Mouse (Mus musculus) kidney, embryonic 14.5 days (tissue): Measurements from ENCODE around the gene Hmcn1. TPM values are rescaled to one million over a fixed set of nuclear protein-coding genes. Genes with fewer than 3 reads are reported as not detected.

ENCODE experiments used
- ATAC-seq: fragments of 200-750 bp; cut with Nextera tagmentation; 2 replicates; pipeline ENCODE4 v1.8.0; 2017; ENCODE audit warnings: moderate number of reproducible peaks, mild to moderate bottlenecking, moderate TSS enrichment, moderate library complexity; ENCODE audit not compliant: low FRiP score, low TSS enrichment
- H3K27ac ChIP-seq: fragments of 300-500 bp; sonication (generic); 2 replicates; pipeline ENCODE4 v1.5.1; 2014; ENCODE audit warnings: low read depth, mild to moderate bottlenecking, low read length, moderate library complexity, mixed read lengths
- H3K27me3 ChIP-seq: fragments of 300-500 bp; sonication (generic); 2 replicates; pipeline ENCODE4 v1.6.1; 2014; ENCODE audit warnings: mild to moderate bottlenecking, low read length; ENCODE audit not compliant: control insufficient read depth, insufficient read depth
- H3K36me3 ChIP-seq: fragments of 300-500 bp; sonication (generic); 2 replicates; pipeline ENCODE4 v1.6.1; 2014; ENCODE audit warnings: low read length, mixed read lengths; ENCODE audit not compliant: control insufficient read depth, insufficient read depth
- H3K4me1 ChIP-seq: fragments of 300-500 bp; sonication (generic); 2 replicates; pipeline ENCODE4 v1.6.1; 2014; ENCODE audit warnings: low read length, mixed read lengths; ENCODE audit not compliant: control insufficient read depth, insufficient read depth
- H3K4me2 ChIP-seq: fragments of 300-500 bp; sonication (generic); replicated peaks from 2 replicates; pipeline ENCODE4 v1.6.1; 2014; ENCODE audit warnings: low read depth, mild to moderate bottlenecking, low read length
- H3K4me3 ChIP-seq: fragments of 300-500 bp; sonication (generic); 2 replicates; pipeline ENCODE4 v1.5.1; 2014; ENCODE audit warnings: mild to moderate bottlenecking, low read length
- H3K9ac ChIP-seq: fragments of 300-500 bp; sonication (generic); 2 replicates; pipeline ENCODE4 v1.6.1; 2014; ENCODE audit warnings: low read depth, mild to moderate bottlenecking, low read length, moderate library complexity
- H3K9me3 ChIP-seq: fragments of 300-500 bp; sonication (generic); 2 replicates; pipeline ENCODE4 v1.6.1; 2016; ENCODE audit warnings: low read length; ENCODE audit not compliant: control insufficient read depth
- WGBS: fragments of 180-500 bp; shearing (Covaris S2); extraction: QIAGEN DNeasy Blood & Tissue Kit; methylation state at CpG from one replicate; pipeline ENCODE4 v1.1.7; 2014; 5-methylcytosine and 5-hydroxymethylcytosine counted together
- polyA plus RNA-seq: library from polyadenylated mRNA; unstranded; fragments of >200 nt; fragmentation: Nextera tagmentation; extraction: Ambion mirVana; gene quantifications from 2 replicates; pipeline ENCODE4 v1.2.1, GENCODE M21; 2014

Gene Hmcn1
- polyA plus RNA-seq, 1 experiment from 2014 or later: 34.0 TPM

- 86% methylated on average over 5 of the region's 5 CpGs for WGBS
- Histone ChIP-seq H3K4me1 (peaks cover 3% of the 10 kb centered on the region; the same call in 1 of the 2 replicates), H3K4me2 (no peak overlapping the region), H3K4me3 (no peak overlapping the region), H3K9me3 (no peaks in the 10 kb centered on the region), H3K27ac (no peak overlapping the region; the same call in 1 of the 2 replicates), H3K36me3 (no peaks in the 10 kb centered on the region), H3K27me3 (no peaks in the 10 kb centered on the region), H3K9ac (no peak overlapping the region)
- ATAC-seq: no peak
Measured at GRCm38 (mm10) chr1:150874025-150874424, 119.2 kb downstream of the Hmcn1 start.

- Histone ChIP-seq H3K4me3 (no peak overlapping the region), H3K4me1 (peaks cover 3% of the 10 kb centered on the region; the same call in 1 of the 2 replicates), H3K27me3 (no peaks in the 10 kb centered on the region), H3K4me2 (no peak overlapping the region), H3K9me3 (no peaks in the 10 kb centered on the region), H3K27ac (peak overlapping the region; percentile 1; the same call in 1 of the 2 replicates), H3K9ac (no peak overlapping the region), H3K36me3 (no peaks in the 10 kb centered on the region)
- peak; percentile 64; the same call in 1 of the 2 replicates for ATAC-seq
- WGBS: 39% methylated on average over 6 of the region's 6 CpGs
Measured at GRCm38 (mm10) chr1:150873231-150873630, 120.0 kb downstream of the Hmcn1 start.

GRCm38 (mm10) chr1:150872105-150872504 lies 121.1 kb downstream of the Hmcn1 start:
- H3K9ac ChIP-seq: no peak overlapping the region
- WGBS: 69% methylated on average over 3 of the region's 3 CpGs
- H3K9me3 ChIP-seq: no peaks in the 10 kb centered on the region
- H3K36me3 ChIP-seq: no peaks in the 10 kb centered on the region
- H3K27ac ChIP-seq: no peak overlapping the region
- no peak overlapping the region for H3K4me3 ChIP-seq
- H3K4me2 ChIP-seq: no peak overlapping the region
- H3K4me1 ChIP-seq: peaks cover 3% of the 10 kb centered on the region; the same call in 1 of the 2 replicates
- H3K27me3 ChIP-seq: no peaks in the 10 kb centered on the region
- ATAC-seq: no peak

GRCm38 (mm10) chr1:150869189-150869588 lies 124.0 kb downstream of the Hmcn1 start:
- H3K27me3 ChIP-seq: no peaks in the 10 kb centered on the region
- H3K4me2 ChIP-seq: no peak overlapping the region
- no peak overlapping the region for H3K4me3 ChIP-seq
- no peaks in the 10 kb centered on the region for H3K36me3 ChIP-seq
- no peak overlapping the region for H3K9ac ChIP-seq
- peaks cover 6% of the 10 kb centered on the region; the same call in 1 of the 2 replicates for H3K4me1 ChIP-seq
- no peak overlapping the region for H3K27ac ChIP-seq
- no peaks in the 10 kb centered on the region for H3K9me3 ChIP-seq
- ATAC-seq: no peak

GRCm38 (mm10) chr1:150866615-150867014 lies 126.6 kb downstream of the Hmcn1 start:
- H3K4me3 ChIP-seq: no peak overlapping the region
- WGBS: 72% methylated on average over 5 of the region's 5 CpGs
- no peaks in the 10 kb centered on the region for H3K36me3 ChIP-seq
- 0 out of 2 replicates have a peak, but pooled peaks cover 4% of the 10 kb centered on the region for H3K4me1 ChIP-seq
- no peaks in the 10 kb centered on the region for H3K27me3 ChIP-seq
- no peak for ATAC-seq
- H3K27ac ChIP-seq: no peak overlapping the region
- no peak overlapping the region for H3K9ac ChIP-seq
- H3K4me2 ChIP-seq: no peak overlapping the region
- H3K9me3 ChIP-seq: no peaks in the 10 kb centered on the region

GRCm38 (mm10) chr1:150857779-150858178 lies 135.5 kb downstream of the Hmcn1 start:
- no peak for ATAC-seq
- Histone ChIP-seq H3K9me3 (no peaks in the 10 kb centered on the region), H3K4me2 (no peak overlapping the region), H3K4me1 (no peaks in the 10 kb centered on the region), H3K9ac (no peak overlapping the region), H3K27ac (no peak overlapping the region), H3K27me3 (no peaks in the 10 kb centered on the region), H3K36me3 (no peaks in the 10 kb centered on the region; the same call in 1 of the 2 replicates), H3K4me3 (no peak overlapping the region)
- 95% methylated on average over 2 of the region's 2 CpGs for WGBS

- Histone ChIP-seq H3K9ac (no peak overlapping the region), H3K36me3 (no peaks in the 10 kb centered on the region), H3K4me1 (0 out of 2 replicates have a peak, but pooled peaks cover 5% of the 10 kb centered on the region), H3K27me3 (no peaks in the 10 kb centered on the region), H3K27ac (no peak overlapping the region), H3K4me3 (no peak overlapping the region), H3K4me2 (no peak overlapping the region), H3K9me3 (no peaks in the 10 kb centered on the region)
- ATAC-seq: no peak
- WGBS: 89% methylated on average over 6 of the region's 6 CpGs
Measured at GRCm38 (mm10) chr1:150833448-150833847, 159.8 kb downstream of the Hmcn1 start.

GRCm38 (mm10) chr1:150829851-150830250 lies 163.4 kb downstream of the Hmcn1 start:
- WGBS: 69% methylated on average over 7 of the region's 7 CpGs
- Histone ChIP-seq H3K36me3 (no peaks in the 10 kb centered on the region), H3K4me2 (no peak overlapping the region), H3K27ac (no peak overlapping the region), H3K27me3 (no peaks in the 10 kb centered on the region), H3K9ac (no peak overlapping the region), H3K9me3 (no peaks in the 10 kb centered on the region), H3K4me3 (no peak overlapping the region), H3K4me1 (0 out of 2 replicates have a peak, but pooled peaks cover 5% of the 10 kb centered on the region)
- no peak for ATAC-seq

GRCm38 (mm10) chr1:150827169-150827568 lies 166.1 kb downstream of the Hmcn1 start:
- H3K9ac ChIP-seq: no peak overlapping the region
- H3K4me2 ChIP-seq: no peak overlapping the region
- no peaks in the 10 kb centered on the region for H3K27me3 ChIP-seq
- no peak overlapping the region for H3K27ac ChIP-seq
- H3K36me3 ChIP-seq: no peaks in the 10 kb centered on the region
- H3K4me3 ChIP-seq: no peak overlapping the region
- 0 out of 2 replicates have a peak, but pooled peaks cover 1% of the 10 kb centered on the region for H3K4me1 ChIP-seq
- no peaks in the 10 kb centered on the region for H3K9me3 ChIP-seq
- no peak for ATAC-seq
- 52% methylated on average over 5 of the region's 5 CpGs for WGBS
